Mouse (Mus musculus) myocyte (in vitro differentiated cells): ENCODE data around the gene Vapb. TPM values are rescaled to one million over a fixed set of nuclear protein-coding genes. Genes with fewer than 3 reads are reported as not detected.

Source experiments
- H3K27me3 ChIP-seq: one replicate; pipeline ENCODE4 v1.6.1; 2011; ENCODE audit not compliant: control insufficient read depth, insufficient read depth, insufficient read length
- H3K36me3 ChIP-seq: one replicate; pipeline ENCODE4 v1.6.1; 2011; ENCODE audit not compliant: control insufficient read depth, insufficient read depth
- H3K4me2 ChIP-seq: one replicate; pipeline ENCODE4 v1.6.1; 2011; ENCODE audit warnings: low read depth, control low read depth
- H3K4me3 ChIP-seq: one replicate; pipeline ENCODE4 v1.5.1; 2011; ENCODE audit warnings: mild to moderate bottlenecking, control low read depth, moderate library complexity
- H3K79me2 ChIP-seq: one replicate; pipeline ENCODE4 v1.6.1; 2011; ENCODE audit not compliant: control insufficient read depth, insufficient read depth
- H3ac ChIP-seq: one replicate; pipeline ENCODE4 v1.6.1; 2011; ENCODE audit not compliant: control insufficient read depth, insufficient read length
- CEBPB ChIP-seq: IDR thresholded peaks from 2 replicates; pipeline ENCODE4 v1.6.1; 2011; ENCODE audit warnings: mild to moderate bottlenecking, moderate library complexity; ENCODE audit not compliant: poor library complexity, insufficient read depth, severe bottlenecking
- E2F4 ChIP-seq: IDR thresholded peaks from one replicate; pipeline ENCODE4 v1.6.1; 2011; ENCODE audit warnings: mild to moderate bottlenecking, control low read depth, moderate library complexity; ENCODE audit not compliant: insufficient read depth
- MAX ChIP-seq: IDR thresholded peaks from one replicate; pipeline ENCODE4 v1.6.1; 2011; ENCODE audit warnings: low read depth, mild to moderate bottlenecking, control low read depth
- MYOD1 ChIP-seq, 3 experiments: IDR thresholded peaks; one replicate each; pipeline ENCODE4 v1.6.1; 2011; ENCODE audit warnings: control low read depth in 2 of 3, low read depth in 2 of 3, mild to moderate bottlenecking in 2 of 3, moderate library complexity in 1 of 3; ENCODE audit not compliant: insufficient read length in 2 of 3, control insufficient read depth in 1 of 3
- MYOG ChIP-seq, 3 experiments: IDR thresholded peaks; one replicate each; pipeline ENCODE4 v1.6.1; 2011; ENCODE audit warnings: control low read depth in 2 of 3, low read depth in 2 of 3, mild to moderate bottlenecking in 2 of 3; ENCODE audit not compliant: insufficient read length in 2 of 3, control insufficient read depth in 1 of 3, insufficient read depth in 1 of 3
- POLR2A ChIP-seq: IDR thresholded peaks from one replicate; pipeline ENCODE4 v1.6.1; 2011; ENCODE audit warnings: low read depth, mild to moderate bottlenecking, control low read depth, moderate library complexity; ENCODE audit not compliant: insufficient read length
- POLR2AphosphoS2 ChIP-seq: IDR thresholded peaks from one replicate; pipeline ENCODE4 v1.6.1; 2011; ENCODE audit warnings: low read depth, control low read depth; ENCODE audit not compliant: insufficient read length
- REST ChIP-seq: IDR thresholded peaks from one replicate; pipeline ENCODE4 v1.6.1; 2011; ENCODE audit warnings: mild to moderate bottlenecking, control low read depth, moderate library complexity; ENCODE audit not compliant: insufficient read depth, insufficient read length
- SRF ChIP-seq: IDR thresholded peaks from one replicate; pipeline ENCODE4 v1.6.1; 2011; ENCODE audit warnings: low read depth; ENCODE audit not compliant: control insufficient read depth, insufficient read length
- TCF12 ChIP-seq: IDR thresholded peaks from one replicate; pipeline ENCODE4 v1.6.1; 2011; ENCODE audit warnings: mild to moderate bottlenecking, control low read depth; ENCODE audit not compliant: poor library complexity, insufficient read depth, severe bottlenecking
- TCF3 ChIP-seq: IDR thresholded peaks from one replicate; pipeline ENCODE4 v1.6.1; 2011; ENCODE audit warnings: low read depth, control low read depth; ENCODE audit not compliant: insufficient read length
- USF1 ChIP-seq: IDR thresholded peaks from one replicate; pipeline ENCODE4 v1.6.1; 2011; ENCODE audit warnings: low read depth, mild to moderate bottlenecking, control low read depth, moderate library complexity
- polyA plus RNA-seq: library from polyadenylated mRNA; unstranded; fragments of >200 nt; fragmentation: generic; extraction: Trizol; gene quantifications from one replicate; pipeline ENCODE4 v1.2.1, GENCODE M21; 2012; ENCODE audit warnings: missing spikeins

Gene Vapb
- polyA plus RNA-seq, 1 experiment = 53.8 TPM

DNA sequence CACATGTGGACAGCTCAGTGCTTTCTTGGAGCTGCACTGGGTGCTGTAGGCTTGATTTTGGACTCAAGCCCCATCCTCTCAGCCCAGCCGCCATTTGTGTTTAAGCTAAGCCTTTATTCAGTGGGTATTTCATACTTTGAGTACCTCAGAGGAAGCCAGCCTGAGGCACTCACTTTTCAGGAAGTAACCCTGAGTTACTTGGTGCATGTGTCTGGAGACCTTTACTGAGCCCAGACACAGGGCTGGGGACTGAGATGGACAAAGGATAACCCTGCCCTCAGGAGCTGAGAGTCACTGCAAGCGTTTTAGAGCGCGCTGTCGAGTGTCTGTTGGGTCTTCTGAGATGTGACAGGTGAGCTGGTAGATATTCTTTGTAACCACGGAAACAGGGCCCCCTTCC lies 23.3 kb downstream of the Vapb start:
- Histone ChIP-seq H3K4me2 (no peak overlapping the region), H3K4me3 (no peak overlapping the region), H3K27me3 (no peaks in the 10 kb centered on the region), H3ac (no peak overlapping the region), H3K36me3 (peaks cover 9% of the 10 kb centered on the region), H3K79me2 (peaks cover 61% of the 10 kb centered on the region)
- TF ChIP-seq TCF12 = no peak
- no peak for TF ChIP-seq POLR2A
- no peak for TF ChIP-seq USF1
- TF ChIP-seq MYOG (IDR thresholded peaks at IDR 0.05; ENCODE audit: control insufficient read depth in 1 of 3, insufficient read depth in 1 of 3, insufficient read length in 2 of 3, low read depth in 2 of 3) = no peak
- no peak for TF ChIP-seq MYOD1 (IDR thresholded peaks at IDR 0.05; ENCODE audit: control insufficient read depth in 1 of 3, insufficient read length in 2 of 3, low read depth in 2 of 3)
- TF ChIP-seq SRF = no peak
- no peak for TF ChIP-seq TCF3
- TF ChIP-seq CEBPB = no peak
- TF ChIP-seq E2F4 = no peak
- TF ChIP-seq POLR2AphosphoS2 = no peak
- no peak for TF ChIP-seq MAX
- no peak for TF ChIP-seq REST

DNA sequence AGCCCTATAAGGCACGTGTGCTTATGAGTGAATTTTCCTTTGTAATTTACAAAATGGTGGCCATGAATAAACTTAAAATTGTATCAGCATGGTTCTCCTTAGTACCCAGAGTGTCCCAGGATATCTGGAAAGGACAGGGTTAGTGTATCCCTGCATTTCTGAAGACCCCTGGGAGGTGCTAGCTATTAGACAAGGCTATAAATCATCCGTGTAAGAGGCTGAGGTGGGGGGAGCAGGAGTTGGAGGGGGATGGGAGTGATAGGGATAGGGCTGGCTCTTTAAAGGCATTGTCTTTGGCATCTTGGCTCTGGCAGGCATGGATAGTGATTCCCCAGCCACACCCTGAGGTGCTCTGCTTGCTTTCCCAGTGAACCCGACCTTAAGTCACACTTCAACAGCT lies 27.3 kb downstream of the Vapb start:
- peaks cover 53% of the 10 kb centered on the region for H3K79me2 ChIP-seq

DNA sequence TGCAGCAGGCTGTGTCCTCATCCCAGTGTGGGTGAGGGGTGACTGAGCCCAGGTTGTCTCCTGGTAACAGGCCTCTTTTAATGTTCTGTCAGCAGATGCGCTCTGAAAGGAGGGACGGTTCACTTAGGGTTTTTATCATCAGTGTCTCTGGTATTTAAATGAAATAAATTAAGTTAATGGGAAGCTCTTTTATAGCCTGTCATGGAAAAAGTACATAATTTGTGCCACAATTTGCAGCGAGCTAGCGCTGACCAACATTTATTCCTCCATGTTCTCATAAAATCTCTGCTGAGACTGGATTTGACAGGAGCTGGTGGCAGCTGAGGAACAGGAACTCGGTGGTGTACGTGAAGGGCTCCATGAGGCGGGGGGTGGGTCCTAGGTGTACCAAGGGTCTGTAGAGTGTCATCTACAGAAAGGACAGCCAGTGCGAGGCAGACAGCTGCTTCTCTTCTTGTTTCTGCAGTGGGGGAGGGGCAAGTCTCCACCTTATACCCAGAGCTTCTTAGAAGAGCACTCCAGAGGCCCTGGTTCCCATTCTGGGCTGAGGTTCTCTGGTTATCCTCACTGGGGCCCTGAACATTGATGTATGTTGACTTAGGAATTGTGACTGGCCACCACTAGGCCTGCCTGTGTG lies 30.8 kb downstream of the Vapb start:
- Histone ChIP-seq H3K79me2 (peaks cover 36% of the 10 kb centered on the region), H3K36me3 (peaks cover 15% of the 10 kb centered on the region), H3K4me3 (no peak overlapping the region), H3K4me2 (no peak overlapping the region), H3ac (no peak overlapping the region), H3K27me3 (no peaks in the 10 kb centered on the region)
- TF ChIP-seq SRF (no peak), POLR2A (no peak), REST (no peak), TCF12 (no peak), E2F4 (no peak), CEBPB (no peak), USF1 (no peak), MYOG (IDR thresholded peaks at IDR 0.05; ENCODE audit: control insufficient read depth in 1 of 3, insufficient read depth in 1 of 3, insufficient read length in 2 of 3, low read depth in 2 of 3) (no peak), TCF3 (no peak), POLR2AphosphoS2 (no peak), MAX (no peak), MYOD1 (IDR thresholded peaks at IDR 0.05; ENCODE audit: control insufficient read depth in 1 of 3, insufficient read length in 2 of 3, low read depth in 2 of 3) (no peak)

More for the DNA sequence above, 27.3 kb downstream of the Vapb start:
- Histone ChIP-seq H3K27me3 (no peaks in the 10 kb centered on the region), H3K36me3 (peaks cover 15% of the 10 kb centered on the region), H3K4me3 (no peak overlapping the region), H3K4me2 (no peak overlapping the region), H3ac (no peak overlapping the region)
- TF ChIP-seq MYOD1 (IDR thresholded peaks at IDR 0.05; ENCODE audit: control insufficient read depth in 1 of 3, insufficient read length in 2 of 3, low read depth in 2 of 3) = no peak
- no peak for TF ChIP-seq POLR2A
- no peak for TF ChIP-seq E2F4
- TF ChIP-seq MAX = no peak
- no peak for TF ChIP-seq SRF
- no peak for TF ChIP-seq TCF3
- TF ChIP-seq TCF12 = no peak
- no peak for TF ChIP-seq CEBPB

DNA sequence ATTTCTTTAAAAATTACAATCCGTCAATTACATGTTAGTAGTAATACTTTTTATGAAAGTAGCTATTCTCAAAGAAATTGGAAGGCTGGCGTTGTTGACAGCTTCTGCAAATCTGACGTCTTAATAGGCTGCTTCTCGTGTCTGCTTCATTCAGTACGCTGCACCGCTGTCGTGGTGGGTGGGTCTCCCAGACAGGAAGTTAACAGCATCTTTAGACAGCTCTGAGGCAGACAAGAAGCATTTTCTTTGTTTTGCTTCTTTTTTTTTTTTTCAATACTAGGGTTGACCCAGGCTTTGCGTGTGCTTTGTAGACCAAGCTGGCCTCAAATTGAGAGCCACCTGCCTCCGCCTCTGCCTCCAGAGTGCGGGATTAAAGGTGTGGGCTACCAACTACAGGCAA lies 31.9 kb downstream of the Vapb start:
- H3K4me3 ChIP-seq = no peak overlapping the region
- H3K36me3 ChIP-seq = peaks cover 15% of the 10 kb centered on the region
- H3K27me3 ChIP-seq = no peaks in the 10 kb centered on the region
- H3K4me2 ChIP-seq = no peak overlapping the region
- H3K79me2 ChIP-seq = peaks cover 31% of the 10 kb centered on the region
- TF ChIP-seq POLR2AphosphoS2 (no peak), USF1 (no peak), MAX (no peak), POLR2A (no peak), MYOG (IDR thresholded peaks at IDR 0.05; ENCODE audit: control insufficient read depth in 1 of 3, insufficient read depth in 1 of 3, insufficient read length in 2 of 3, low read depth in 2 of 3) (no peak), REST (no peak), TCF3 (no peak), CEBPB (no peak), SRF (no peak), MYOD1 (IDR thresholded peaks at IDR 0.05; ENCODE audit: control insufficient read depth in 1 of 3, insufficient read length in 2 of 3, low read depth in 2 of 3) (no peak)
- no peak overlapping the region for H3ac ChIP-seq

DNA sequence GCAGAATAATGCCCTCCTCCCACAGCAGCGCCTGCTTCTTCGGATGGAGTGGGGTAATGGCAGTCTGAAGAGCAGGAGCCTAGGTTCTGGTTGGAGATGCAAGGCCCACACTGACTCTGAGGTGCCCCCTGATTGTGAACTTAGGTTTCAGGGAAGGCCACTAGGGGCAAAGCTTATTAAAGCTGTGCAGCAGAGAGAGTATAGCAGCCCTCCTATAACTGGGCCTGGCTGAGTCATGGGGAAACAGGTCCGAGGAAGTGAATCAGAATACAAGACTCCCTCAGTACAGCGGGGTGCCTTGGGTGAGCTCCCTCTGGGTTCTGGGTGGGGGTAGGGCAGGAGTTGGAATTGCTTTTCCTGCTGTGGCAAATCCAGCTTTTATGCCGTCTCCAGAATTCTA lies 33.3 kb downstream of the Vapb start:
- Histone ChIP-seq H3K79me2 (peaks cover 19% of the 10 kb centered on the region), H3K27me3 (no peaks in the 10 kb centered on the region), H3K36me3 (peaks cover 10% of the 10 kb centered on the region), H3K4me3 (no peak overlapping the region), H3K4me2 (no peak overlapping the region), H3ac (no peak overlapping the region)
- no peak for TF ChIP-seq REST
- no peak for TF ChIP-seq MAX
- no peak for TF ChIP-seq USF1
- TF ChIP-seq MYOG (IDR thresholded peaks at IDR 0.05; ENCODE audit: control insufficient read depth in 1 of 3, insufficient read depth in 1 of 3, insufficient read length in 2 of 3, low read depth in 2 of 3) = no peak
- no peak for TF ChIP-seq POLR2A
- no peak for TF ChIP-seq MYOD1 (IDR thresholded peaks at IDR 0.05; ENCODE audit: control insufficient read depth in 1 of 3, insufficient read length in 2 of 3, low read depth in 2 of 3)
- TF ChIP-seq POLR2AphosphoS2 = no peak
- TF ChIP-seq E2F4 = no peak
- no peak for TF ChIP-seq TCF3
- no peak for TF ChIP-seq SRF
- no peak for TF ChIP-seq TCF12
- TF ChIP-seq CEBPB = no peak
